Mouse (Mus musculus) hindbrain, embryonic 11.5 days (tissue): ENCODE measurements at regions not wholly inside any gene's neighbourhood (a gene's known extent, or its start where the extent isn't known, plus 50 kb on each side); places are given as distances from the start of the nearest gene placed in this dataset.

Experiments used
- ATAC-seq: fragments of 200-750 bp; cut with Nextera tagmentation; 2 replicates; pipeline ENCODE4 v1.8.0; 2017; ENCODE audit warnings: mild to moderate bottlenecking, moderate TSS enrichment, moderate library complexity; ENCODE audit not compliant: low FRiP score
- DNase-seq: peaks from one replicate; pipeline ENCODE4 v3.0.0-alpha.2; 2015; ENCODE audit warnings: low spot score
- H3K27ac ChIP-seq: fragments of 300-500 bp; sonication (generic); 2 replicates; pipeline ENCODE4 v1.5.1; 2014; ENCODE audit warnings: mild to moderate bottlenecking, low read depth, low read length
- H3K27me3 ChIP-seq: fragments of 300-500 bp; sonication (generic); 2 replicates; pipeline ENCODE4 v1.6.1; 2014; ENCODE audit warnings: mild to moderate bottlenecking, low read length, moderate library complexity, mixed read lengths; ENCODE audit not compliant: control insufficient read depth, insufficient read depth
- H3K36me3 ChIP-seq: fragments of 300-500 bp; sonication (generic); 2 replicates; pipeline ENCODE4 v1.6.1; 2014; ENCODE audit warnings: mild to moderate bottlenecking, low read length, moderate library complexity, mixed read lengths; ENCODE audit not compliant: control insufficient read depth, insufficient read depth
- H3K4me1 ChIP-seq: fragments of 300-500 bp; sonication (generic); replicated peaks from 2 replicates; pipeline ENCODE4 v1.6.1; 2014; ENCODE audit warnings: low read length, mixed read lengths; ENCODE audit not compliant: control insufficient read depth, insufficient read depth
- H3K4me2 ChIP-seq: fragments of 300-500 bp; sonication (generic); replicated peaks from 2 replicates; pipeline ENCODE4 v1.6.1; 2014; ENCODE audit warnings: mild to moderate bottlenecking, low read depth, low read length
- H3K4me3 ChIP-seq: fragments of 300-500 bp; sonication (generic); 2 replicates; pipeline ENCODE4 v1.5.1; 2014; ENCODE audit warnings: low read depth, low read length
- H3K9ac ChIP-seq: fragments of 300-500 bp; sonication (generic); 2 replicates; pipeline ENCODE4 v1.6.1; 2014; ENCODE audit warnings: low read depth, low read length
- H3K9me3 ChIP-seq: fragments of 300-500 bp; sonication (generic); 2 replicates; pipeline ENCODE4 v1.6.1; 2016; ENCODE audit warnings: low read length; ENCODE audit not compliant: control insufficient read depth
- WGBS: fragments of 180-500 bp; shearing (Covaris S2); extraction: QIAGEN DNeasy Blood & Tissue Kit; methylation state at CpG from one replicate; pipeline ENCODE4 v1.1.7; 2014; 5-methylcytosine and 5-hydroxymethylcytosine counted together

DNA sequence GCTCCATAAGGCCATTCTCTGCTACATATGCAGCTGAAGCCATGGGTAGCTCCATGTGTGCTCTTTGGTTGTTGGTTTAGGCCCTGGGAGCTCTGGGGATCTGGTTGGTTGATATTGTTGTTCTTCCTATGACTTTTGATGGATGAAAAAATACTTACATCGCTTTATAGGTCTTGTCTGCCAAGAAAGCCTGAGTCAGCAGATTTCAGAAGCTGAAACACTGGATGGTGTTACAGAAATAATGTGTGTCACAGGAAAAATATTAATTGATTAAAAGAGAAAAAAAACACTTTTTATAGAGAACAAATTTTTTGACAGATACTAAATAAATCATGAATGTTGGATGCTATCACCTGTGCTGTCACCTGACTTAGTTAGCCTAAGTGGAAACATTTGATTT lies 52.4 kb upstream of the Plxna2 start:
- Histone ChIP-seq H3K9ac (no peak overlapping the region), H3K4me3 (no peak overlapping the region), H3K4me1 (no peaks in the 10 kb centered on the region), H3K36me3 (no peaks in the 10 kb centered on the region), H3K4me2 (no peak overlapping the region), H3K27me3 (no peaks in the 10 kb centered on the region), H3K9me3 (no peaks in the 10 kb centered on the region), H3K27ac (no peak overlapping the region)
- DNase-seq: no peak
- WGBS: 87% methylated on average over 1 of the region's 1 CpGs
- ATAC-seq: no peak

DNA sequence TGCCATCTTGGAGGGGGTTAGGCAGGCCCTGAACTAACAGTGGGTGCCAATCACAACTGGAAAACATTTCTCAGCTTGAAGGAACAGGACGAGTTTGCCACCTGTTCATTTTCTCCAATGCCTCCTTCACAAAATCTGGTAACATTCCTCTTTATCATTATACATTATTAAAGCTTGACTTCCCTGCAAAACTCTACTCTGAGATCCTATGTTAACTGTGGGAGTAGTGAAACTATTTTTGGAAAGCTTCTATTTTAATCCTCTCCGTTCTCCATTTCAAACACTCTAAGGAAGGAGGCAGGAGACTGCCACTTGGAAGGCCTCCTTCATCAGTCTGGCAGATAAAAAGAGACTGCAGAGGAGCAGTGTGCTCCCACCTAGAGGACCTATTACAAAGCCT lies 54.1 kb upstream of the Plxna2 start:
- H3K27me3 ChIP-seq: no peaks in the 10 kb centered on the region
- H3K4me3 ChIP-seq: no peak overlapping the region
- H3K36me3 ChIP-seq: no peaks in the 10 kb centered on the region
- H3K9ac ChIP-seq: no peak overlapping the region
- 86% methylated on average over 2 of the region's 2 CpGs for WGBS
- H3K9me3 ChIP-seq: no peaks in the 10 kb centered on the region
- ATAC-seq (no peak), DNase-seq (no peak)
- H3K27ac ChIP-seq: no peak overlapping the region
- no peaks in the 10 kb centered on the region for H3K4me1 ChIP-seq
- H3K4me2 ChIP-seq: no peak overlapping the region

DNA sequence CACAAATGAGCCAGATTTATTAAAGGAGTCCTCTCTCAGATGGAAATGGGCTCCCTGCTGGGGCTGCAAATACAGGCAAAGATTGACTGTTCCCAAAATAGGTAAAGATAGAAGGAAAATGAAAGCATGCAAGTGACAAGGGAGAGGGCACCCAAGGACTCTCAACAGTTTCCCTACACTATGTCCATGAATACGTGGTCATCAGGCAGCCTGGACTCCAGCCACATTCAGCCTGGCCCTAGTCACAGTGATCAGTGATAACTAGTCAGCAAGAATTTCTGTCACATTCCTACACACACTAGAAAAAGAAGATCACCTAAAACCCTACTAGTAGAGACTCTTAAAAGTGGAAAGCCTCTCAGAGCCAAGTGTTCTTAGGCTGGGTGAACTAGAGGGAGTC lies 56.9 kb upstream of the Plxna2 start:
- ATAC-seq: no peak
- Histone ChIP-seq H3K27me3 (no peaks in the 10 kb centered on the region), H3K27ac (no peak overlapping the region), H3K9me3 (no peaks in the 10 kb centered on the region), H3K9ac (no peak overlapping the region), H3K4me1 (no peaks in the 10 kb centered on the region), H3K36me3 (no peaks in the 10 kb centered on the region), H3K4me2 (no peak overlapping the region), H3K4me3 (no peak overlapping the region)
- 71% methylated on average over 1 of the region's 1 CpGs for WGBS
- DNase-seq: no peak

DNA sequence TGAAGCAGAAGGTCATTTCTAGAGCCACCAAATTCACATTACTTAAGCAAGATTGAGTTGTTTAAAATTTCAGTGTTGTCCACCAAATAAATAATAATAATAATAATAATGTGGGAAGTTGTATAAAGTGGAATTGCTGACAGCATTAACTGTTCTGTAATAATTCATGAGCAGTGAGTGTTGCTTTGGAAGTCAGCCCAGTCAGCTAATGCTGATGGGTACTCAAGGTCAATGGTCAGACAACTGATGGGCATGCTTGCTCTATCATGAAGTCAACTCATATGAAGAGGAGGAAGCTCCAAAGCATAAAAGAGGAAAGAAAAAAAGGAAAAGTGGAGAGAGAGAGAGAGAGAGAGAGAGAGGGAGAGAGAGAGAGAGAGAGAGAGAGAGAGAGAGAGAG lies 69.4 kb upstream of the Plxna2 start:
- Histone ChIP-seq H3K4me1 (no peaks in the 10 kb centered on the region), H3K4me3 (no peak overlapping the region), H3K27me3 (no peaks in the 10 kb centered on the region), H3K9me3 (no peaks in the 10 kb centered on the region), H3K9ac (no peak overlapping the region), H3K4me2 (no peak overlapping the region), H3K27ac (no peak overlapping the region), H3K36me3 (no peaks in the 10 kb centered on the region)
- DNase-seq: no peak
- ATAC-seq: no peak

DNA sequence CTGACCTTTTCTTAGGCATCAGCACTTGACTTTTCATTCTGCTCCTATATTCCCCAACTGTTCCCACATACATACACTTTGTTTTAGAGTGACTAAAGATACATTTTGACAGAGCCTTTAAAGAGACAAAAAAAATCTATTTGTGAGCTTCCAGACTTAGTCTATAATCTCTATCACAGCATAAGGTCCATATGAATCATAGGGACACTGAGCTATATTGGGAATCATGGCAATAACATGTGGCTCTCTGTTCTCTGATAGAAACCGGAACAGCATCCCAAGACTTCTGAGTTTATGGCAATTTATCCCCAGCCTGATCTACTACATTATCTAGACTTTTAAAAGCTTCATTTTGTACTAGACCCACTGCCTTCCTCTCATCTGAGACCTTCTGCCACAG lies 69.8 kb upstream of the Plxna2 start:
- DNase-seq (no peak), ATAC-seq (no peak)
- Histone ChIP-seq H3K4me3 (no peak overlapping the region), H3K4me1 (no peaks in the 10 kb centered on the region), H3K9me3 (no peaks in the 10 kb centered on the region), H3K27me3 (no peaks in the 10 kb centered on the region), H3K4me2 (no peak overlapping the region), H3K36me3 (no peaks in the 10 kb centered on the region), H3K9ac (no peak overlapping the region), H3K27ac (no peak overlapping the region)
- WGBS: 93% methylated on average over 1 of the region's 1 CpGs

DNA sequence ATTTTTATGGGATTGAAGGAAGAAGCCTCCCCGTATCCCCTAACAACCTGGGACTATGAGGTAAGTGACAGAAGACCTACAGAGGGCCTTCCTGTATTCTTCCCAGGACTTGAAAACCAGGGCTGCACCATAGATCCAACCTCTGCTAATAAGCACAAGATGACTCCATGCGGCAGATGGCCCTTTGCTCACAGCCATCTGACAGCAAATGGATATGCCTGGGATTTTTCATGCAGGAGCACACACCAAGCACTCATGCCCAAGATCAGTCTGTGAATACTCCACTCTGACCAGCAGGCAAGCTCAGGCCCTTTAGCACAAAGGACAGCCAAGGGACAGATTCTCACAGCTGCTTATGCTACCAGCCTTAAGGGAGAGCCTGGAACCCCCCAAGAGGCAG lies 77.1 kb upstream of the Plxna2 start:
- H3K4me3 ChIP-seq: no peak overlapping the region
- no peaks in the 10 kb centered on the region for H3K27me3 ChIP-seq
- no peak overlapping the region for H3K27ac ChIP-seq
- no peaks in the 10 kb centered on the region for H3K9me3 ChIP-seq
- H3K4me1 ChIP-seq: no peaks in the 10 kb centered on the region
- H3K4me2 ChIP-seq: no peak overlapping the region
- DNase-seq: no peak
- ATAC-seq: no peak
- WGBS: 96% methylated on average over 2 of the region's 2 CpGs
- H3K36me3 ChIP-seq: no peaks in the 10 kb centered on the region
- no peak overlapping the region for H3K9ac ChIP-seq

DNA sequence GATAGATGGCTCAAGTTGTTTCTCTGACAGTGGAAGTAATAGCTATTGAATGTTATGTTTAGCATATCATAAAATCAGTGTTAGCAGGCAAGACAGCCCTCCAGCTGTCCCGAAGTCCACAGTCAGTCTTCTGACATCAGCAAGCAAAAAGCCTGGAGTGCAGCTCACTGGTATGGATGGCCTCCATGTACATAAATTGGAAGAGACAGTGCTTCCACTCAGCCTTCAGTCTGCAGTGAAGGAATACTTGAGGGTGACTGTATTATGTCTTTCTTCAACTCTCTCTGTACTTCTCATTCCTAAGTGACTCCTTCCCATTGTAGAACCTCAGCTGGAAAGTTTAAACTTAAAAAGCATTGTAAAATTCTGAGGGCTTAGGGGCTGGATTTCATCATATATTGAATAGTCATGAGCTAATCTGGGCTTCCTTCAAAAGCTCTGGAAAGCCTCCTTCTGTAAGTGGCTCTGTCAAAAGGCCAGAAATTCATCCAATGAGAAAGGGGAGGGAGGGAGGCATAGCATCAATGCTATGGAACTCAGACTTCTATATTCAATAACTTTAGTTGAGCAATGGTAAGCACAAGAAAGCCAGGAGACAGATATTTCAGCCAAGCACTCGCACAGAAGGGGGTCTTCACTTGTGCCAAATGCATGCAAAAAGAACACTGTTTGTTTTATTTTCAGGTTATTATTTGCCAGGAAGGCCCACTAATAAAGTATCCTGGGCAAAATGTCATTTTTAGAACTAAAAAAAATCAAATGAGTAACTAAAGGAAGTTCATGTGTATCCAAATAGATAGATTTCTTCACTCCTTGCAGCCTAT lies 90.5 kb upstream of the Plxna2 start:
- no peaks in the 10 kb centered on the region for H3K36me3 ChIP-seq
- H3K4me3 ChIP-seq: no peak overlapping the region
- H3K4me1 ChIP-seq: no peaks in the 10 kb centered on the region
- 84% methylated on average over 2 of the region's 2 CpGs for WGBS
- no peak overlapping the region for H3K4me2 ChIP-seq
- no peaks in the 10 kb centered on the region for H3K9me3 ChIP-seq
- ATAC-seq (no peak), DNase-seq (no peak)
- H3K27me3 ChIP-seq: no peaks in the 10 kb centered on the region
- no peak overlapping the region for H3K9ac ChIP-seq
- no peak overlapping the region for H3K27ac ChIP-seq

DNA sequence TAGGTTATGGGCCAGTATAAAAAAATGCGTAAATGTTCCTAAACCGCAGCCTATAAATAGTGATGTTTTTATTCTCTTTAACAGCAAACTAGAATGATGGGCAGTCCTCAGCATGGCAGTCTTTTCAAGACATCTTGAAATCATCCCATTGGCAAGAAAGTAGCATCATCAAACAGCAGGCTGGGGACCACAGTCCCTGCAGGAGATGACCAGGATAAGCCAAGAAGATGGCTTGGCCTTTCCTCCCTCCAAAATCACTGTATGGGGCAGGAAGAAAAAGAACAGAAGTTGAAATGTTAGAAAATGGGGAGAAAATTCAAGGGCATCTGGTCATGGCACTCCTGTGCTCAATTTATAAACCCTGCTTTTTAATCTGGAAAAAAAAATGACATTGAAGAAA lies 93.0 kb upstream of the Plxna2 start:
- H3K36me3 ChIP-seq: no peaks in the 10 kb centered on the region
- H3K27ac ChIP-seq: no peak overlapping the region
- no peaks in the 10 kb centered on the region for H3K4me1 ChIP-seq
- H3K4me2 ChIP-seq: no peak overlapping the region
- H3K9me3 ChIP-seq: no peaks in the 10 kb centered on the region
- no peak overlapping the region for H3K4me3 ChIP-seq
- 92% methylated on average over 2 of the region's 2 CpGs for WGBS
- no peaks in the 10 kb centered on the region for H3K27me3 ChIP-seq
- ATAC-seq (no peak), DNase-seq (no peak)
- H3K9ac ChIP-seq: no peak overlapping the region

DNA sequence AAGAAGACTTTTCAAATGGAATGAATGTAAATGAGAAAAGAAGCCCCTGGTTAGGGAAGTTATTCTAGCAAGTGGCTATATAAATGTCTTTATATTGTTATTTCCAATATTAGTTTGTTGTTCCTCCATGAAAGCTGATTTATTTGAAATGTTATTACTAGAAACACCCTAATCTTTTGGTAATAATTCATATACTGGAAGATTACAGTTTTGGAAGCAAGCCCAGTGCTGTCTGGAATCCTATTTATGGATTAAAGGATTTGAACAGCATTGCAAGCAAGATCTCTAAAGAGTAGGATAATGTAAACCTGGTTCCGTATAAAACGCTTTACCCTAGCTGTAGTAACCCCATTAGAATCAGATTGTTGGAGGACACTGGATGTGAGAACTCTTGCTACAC lies 96.8 kb upstream of the Plxna2 start:
- WGBS: 86% methylated on average over 2 of the region's 2 CpGs
- H3K9ac ChIP-seq: no peak overlapping the region
- no peak overlapping the region for H3K4me3 ChIP-seq
- H3K9me3 ChIP-seq: no peaks in the 10 kb centered on the region
- H3K4me2 ChIP-seq: no peak overlapping the region
- DNase-seq (no peak), ATAC-seq (no peak)
- H3K27ac ChIP-seq: no peak overlapping the region
- H3K36me3 ChIP-seq: no peaks in the 10 kb centered on the region
- no peaks in the 10 kb centered on the region for H3K27me3 ChIP-seq
- H3K4me1 ChIP-seq: no peaks in the 10 kb centered on the region
